Mouse (Mus musculus): ENCODE measurements around the gene Mb21d2.

DNA sequence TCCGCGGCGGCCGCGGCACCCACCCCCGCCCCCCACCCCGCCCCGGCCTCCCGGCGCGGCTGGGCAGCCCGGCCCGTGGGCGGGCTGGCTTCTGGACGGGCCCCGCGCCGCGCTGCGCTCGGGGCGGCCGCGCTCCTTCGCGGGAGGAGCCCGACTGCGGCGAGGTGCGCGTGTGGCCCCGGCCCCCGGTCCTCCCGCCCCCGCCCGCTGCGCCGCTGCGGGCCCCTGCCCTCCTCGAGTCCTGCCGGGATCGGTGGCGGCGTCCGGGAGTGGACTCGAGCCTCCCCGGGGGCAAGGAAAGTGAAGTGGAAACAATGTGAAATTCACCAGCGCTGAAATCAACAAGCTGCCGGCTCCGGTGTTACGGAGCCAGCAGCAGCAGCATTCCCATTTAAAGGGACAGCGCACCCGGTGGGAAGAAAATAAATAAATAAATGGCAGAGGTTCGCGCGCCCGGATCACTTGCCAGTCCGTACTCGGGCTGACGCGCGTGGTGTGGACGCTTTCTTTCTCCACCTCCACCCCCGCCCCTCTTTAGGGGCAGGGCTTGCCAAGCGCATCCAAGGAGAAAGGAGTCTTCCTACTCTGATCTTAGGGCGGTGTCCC lies 316 bp upstream of the Mb21d2 start:
- TF ChIP-seq CTCF (IDR thresholded peaks at IDR 0.05; ENCODE audit: control insufficient read depth, insufficient read depth, low read length) (no peak), POLR2A (IDR thresholded peaks at IDR 0.05; ENCODE audit: borderline replicate concordance, control insufficient read depth, low read depth, low read length) (no peak)
